Mouse (Mus musculus) left cerebral cortex, adult 8-10 months (tissue): ENCODE data around the gene Txndc9. TPM values are rescaled to one million over a fixed set of nuclear protein-coding genes. Genes with fewer than 3 reads are reported as not detected.
"Not testable (repeated sequence)": the region's sequence is repeated elsewhere in the genome, so short reads cannot be mapped to it uniquely, and the experiment has no call there.

Source experiments
- DNase-seq, 2 experiments: peaks; one replicate each; pipeline ENCODE4 v3.0.0; 2022; ENCODE audit warnings: low spot score in 2 of 2
- total RNA-seq, 4 experiments: library from RNA; stranded (reverse); gene quantifications; 2 replicates each; pipeline ENCODE4 v1.2.4; 2022

Gene Txndc9
- total RNA-seq, 4 experiments from 2014 or later: 57.1 to 62.3 (median 61.7) TPM

DNA sequence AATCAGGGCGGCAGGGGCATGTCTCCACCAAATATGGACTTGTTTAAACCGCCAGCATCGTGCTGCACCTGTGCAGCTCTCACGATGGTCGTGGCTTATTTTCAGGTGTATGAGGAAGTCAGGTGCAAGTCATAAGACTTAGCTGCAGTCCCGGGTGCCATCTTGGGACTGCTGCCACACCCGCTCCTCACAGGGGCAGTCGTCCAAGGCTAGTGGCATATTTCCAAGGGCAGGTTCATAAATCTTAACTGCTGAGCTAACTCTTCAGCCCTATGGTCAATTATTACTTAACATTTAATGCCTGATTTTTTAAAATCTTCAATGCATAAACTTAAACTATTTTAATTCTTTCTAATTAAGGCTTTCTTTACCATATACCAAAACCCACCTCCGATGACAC is 21.0 kb downstream of the Txndc9 start:
- not testable (repeated sequence) for DNase-seq

DNA sequence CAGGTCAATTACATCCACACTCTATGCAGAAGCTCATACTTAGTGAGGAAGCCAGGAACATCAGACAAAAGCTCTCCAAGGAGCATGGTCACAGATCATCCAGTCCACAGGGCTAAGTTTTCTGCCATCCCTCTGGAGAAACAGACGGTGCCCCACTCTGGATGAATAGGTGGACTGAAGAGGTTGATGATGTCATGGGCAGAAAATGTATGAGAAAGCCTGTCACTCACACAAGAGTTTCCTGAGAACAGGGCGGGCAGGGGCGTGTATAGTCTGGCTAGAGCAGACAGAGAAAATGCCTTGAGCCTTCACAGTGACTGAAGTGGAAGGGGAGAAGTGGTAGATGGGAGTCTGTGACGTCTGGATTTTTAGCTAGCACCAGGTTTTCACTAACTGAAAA is 26.2 kb downstream of the Txndc9 start:
- no peak for DNase-seq

DNA sequence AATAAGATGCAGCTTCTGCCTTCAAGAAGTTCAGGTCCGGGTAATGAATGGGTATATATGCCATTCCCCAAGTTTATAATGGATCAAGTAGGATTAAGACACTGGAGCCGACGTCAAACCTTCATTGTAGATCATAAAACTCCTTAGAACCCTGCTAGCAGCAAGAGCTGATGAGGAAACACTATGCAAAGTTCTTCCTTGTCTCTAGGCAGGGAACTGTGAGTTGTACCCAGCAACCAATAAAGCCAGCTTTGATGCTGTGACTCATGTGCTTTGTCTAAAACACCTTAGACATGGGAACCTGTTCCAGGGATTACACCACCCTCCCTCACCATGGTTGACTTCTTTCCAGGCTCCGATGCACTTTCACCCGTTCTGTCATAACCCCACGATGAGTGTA is 28.9 kb downstream of the Txndc9 start:
- no peak for DNase-seq

DNA sequence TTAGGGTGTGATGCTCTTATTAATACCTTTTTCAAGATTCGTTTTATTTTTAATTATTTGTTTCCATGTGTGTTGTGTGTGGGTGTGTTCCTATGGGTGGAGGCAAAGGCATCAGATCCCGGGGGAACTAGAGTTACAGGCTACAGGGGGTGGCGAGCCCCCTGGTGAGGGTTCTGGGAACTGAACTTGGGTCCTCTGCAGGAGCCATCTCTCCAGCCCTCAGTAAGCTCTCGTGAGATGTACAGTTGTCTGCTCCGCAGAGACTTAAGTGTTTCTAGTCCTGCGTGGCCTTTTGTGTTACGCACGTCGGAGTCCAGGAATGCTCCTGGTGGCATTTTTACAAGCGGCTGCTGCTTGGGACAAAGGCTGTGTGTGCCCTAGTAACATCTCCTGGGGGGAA is 32.1 kb downstream of the Txndc9 start:
- DNase-seq: no peak

DNA sequence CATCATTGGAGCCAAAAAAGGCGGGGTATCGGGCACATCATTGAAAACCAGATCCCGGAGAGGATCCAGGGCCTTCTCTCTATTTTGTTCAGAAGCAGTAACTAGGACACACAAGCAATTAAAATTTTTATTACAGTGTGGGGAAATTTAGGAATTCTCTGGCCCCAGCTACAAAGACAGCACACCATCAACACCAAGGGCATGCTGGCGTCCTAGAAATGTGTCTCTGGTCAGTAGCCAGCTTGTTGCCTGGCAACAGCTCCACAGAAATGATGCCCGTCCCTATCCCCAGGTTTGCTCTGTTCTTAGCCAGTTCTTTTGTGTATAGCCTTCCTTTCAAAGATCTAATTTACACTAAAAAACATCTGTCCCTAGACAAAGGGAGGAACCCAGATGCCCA is 38.2 kb downstream of the Txndc9 start:
- peak in 1 of 2 experiments; percentile 11 for DNase-seq

DNA sequence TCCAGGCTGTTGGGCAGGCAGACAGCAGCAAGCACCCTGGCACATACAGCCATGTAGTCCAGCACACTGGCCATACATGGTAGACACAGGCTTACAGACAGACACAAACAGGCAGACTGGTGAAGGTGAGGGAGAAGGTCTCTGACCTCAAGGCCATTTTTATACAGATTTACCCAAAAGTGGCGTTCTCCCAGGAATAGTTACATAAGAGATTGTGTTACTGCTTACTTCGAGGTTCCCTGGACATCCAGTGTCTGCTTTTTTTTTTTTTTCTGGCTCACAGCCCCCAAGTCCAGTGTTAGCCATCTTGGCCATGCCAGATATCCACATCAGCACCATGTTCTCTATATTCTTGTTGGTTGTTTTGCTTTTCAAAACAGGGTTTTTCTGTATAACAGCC is 39.2 kb downstream of the Txndc9 start:
- DNase-seq: no peak

DNA sequence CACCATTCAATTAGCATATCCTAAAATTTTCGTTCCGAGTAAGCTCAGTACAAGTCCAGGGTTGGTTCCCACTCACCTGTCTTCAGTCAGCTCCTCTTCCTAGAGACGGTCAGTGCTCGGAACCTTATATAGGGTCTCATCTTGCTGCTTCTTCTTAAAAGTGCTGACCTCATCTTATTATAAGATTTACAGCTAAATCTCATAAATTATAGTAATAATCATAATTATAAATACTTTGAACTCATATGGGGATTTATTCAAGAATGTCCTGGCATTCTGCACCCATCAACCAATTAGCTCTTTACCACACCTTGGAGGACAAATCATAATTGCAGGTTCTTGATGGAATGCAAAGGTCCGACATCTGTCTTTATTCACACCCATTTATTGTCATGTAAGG is 40.0 kb downstream of the Txndc9 start, which contains the start of gene Lyg1:
Gene Lyg1 (minus strand): TSS at position 101 of the 400 bp plus-strand sequence.
- no peak for DNase-seq

DNA sequence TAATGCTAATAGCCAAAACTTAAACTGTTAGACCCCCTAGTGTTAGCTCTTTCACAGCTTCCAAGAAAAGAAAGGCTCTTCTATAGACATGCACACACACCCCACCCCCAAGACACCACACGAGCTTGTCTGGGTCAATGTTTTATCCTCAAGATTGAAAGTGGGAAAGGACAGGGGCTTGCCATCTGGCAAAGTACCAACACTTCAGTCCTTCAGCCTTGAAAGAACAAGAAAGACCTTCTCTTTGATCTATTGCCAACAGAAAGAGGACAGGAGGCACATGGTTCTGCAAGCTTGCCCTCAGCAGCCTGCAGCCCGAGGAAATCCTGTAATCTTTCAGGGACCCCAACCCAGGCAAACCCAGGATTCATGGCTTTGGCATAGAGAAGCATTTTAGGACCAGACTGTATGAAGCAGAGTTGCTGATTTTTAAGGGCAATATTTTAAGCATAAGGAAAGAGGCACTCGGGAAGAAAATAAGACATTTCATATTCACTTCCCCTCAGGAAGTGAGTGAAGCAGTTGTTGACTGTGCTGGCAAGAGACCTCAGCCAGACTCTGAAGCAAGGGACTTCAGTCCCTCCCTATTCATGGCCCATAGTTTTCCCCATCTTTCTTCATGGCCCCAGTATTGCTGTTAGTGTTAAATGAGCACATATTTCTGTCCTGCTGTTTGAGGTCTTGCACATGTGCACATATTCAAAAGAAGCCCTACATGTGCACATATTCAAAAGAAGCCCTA is 40.8 kb downstream of the Txndc9 start:
- DNase-seq: peak in 1 of 2 experiments; percentile 15

DNA sequence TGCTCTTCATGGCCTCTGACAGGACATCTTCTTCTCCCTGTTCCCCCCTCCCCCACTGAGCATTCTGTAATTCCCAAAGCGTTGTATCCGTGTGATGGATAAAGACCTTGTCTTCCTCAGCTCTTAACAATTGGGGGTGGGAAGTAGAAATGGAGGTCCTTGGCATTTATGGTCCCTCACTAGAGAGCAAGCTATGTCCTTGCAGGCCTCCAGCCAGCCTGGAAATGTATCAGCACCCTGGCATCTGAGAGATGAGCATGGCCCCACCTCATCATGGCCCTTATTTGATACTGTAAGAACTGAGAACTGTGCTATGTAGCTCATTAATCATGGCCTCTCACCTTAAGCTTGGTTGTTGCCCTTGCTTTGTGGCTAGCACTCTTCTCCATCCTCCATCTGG is 42.4 kb downstream of the Txndc9 start:
- no peak for DNase-seq

DNA sequence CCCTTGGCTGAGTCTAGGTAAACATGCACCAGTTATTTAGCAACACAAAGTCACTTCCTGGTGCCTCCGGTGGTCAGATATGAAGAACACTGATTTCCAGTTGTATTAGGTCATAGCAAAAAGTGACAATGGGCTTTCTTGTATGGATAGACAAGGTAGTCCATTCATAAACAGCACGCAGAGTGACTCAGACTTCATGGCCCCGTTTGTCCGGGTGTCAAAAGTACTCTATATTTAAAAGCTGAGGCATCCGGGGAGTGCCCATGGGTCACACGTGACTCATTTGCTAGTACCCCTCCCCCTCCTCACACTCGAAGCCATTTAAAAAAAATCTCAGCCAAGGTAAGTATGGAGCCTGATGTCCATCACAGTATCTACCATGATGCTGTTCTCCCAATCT is 42.9 kb downstream of the Txndc9 start:
- no peak for DNase-seq

DNA sequence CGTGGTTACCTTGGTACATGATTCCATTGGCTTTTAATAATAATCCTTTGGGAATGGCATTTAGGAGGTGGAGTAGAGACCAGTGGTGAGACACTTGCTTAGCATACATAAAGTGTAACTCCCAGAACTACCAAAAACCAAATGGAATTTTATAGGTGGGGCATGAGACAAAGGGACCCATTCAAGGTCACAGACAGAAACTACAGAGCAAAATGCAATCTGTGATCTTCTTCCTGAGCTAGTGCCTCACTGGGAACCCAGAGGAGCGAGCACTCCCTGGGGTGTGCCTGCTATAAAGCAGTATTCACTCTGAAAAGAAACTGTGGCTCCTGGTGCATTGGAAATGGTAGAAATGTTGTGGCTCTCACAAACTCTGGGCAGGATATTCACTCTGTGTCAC is 48.8 kb downstream of the Txndc9 start:
- DNase-seq: no peak

Other genes with a start within 250 kb of the Txndc9 start
- 10 to 100 TPM; 15.9 to 18.9 (median 17.4) TPM for gene Tsga10, start 131.5 kb downstream of the Txndc9 start, total RNA-seq
- gene Lipt1, start 126.2 kb downstream of the Txndc9 start, total RNA-seq: 10 to 100 TPM in 3 of 4 experiments, 1 to 10 TPM in 1; 9.2 to 13.0 (median 11.9) TPM
- gene Mitd1, start 107.5 kb downstream of the Txndc9 start, total RNA-seq: 10 to 100 TPM in 2 of 4 experiments, 1 to 10 TPM in 2; 7.4 to 11.8 (median 9.4) TPM
- 100 to 1,000 TPM; 129 to 154 (median 145) TPM for gene Mrpl30, start 107.4 kb downstream of the Txndc9 start, total RNA-seq
- not detected for gene Lyg2, start 81.4 kb downstream of the Txndc9 start, total RNA-seq
- not detected for gene Lyg1, start 40.1 kb downstream of the Txndc9 start, total RNA-seq
- gene Eif5b, start 117 bp upstream of the Txndc9 start, total RNA-seq: 10 to 100 TPM; 36.2 to 40.3 (median 37.5) TPM
- 10 to 100 TPM; 43.6 to 45.9 (median 44.7) TPM for gene Rev1, start 131.9 kb upstream of the Txndc9 start, total RNA-seq